8 mouse cellular contexts compared by ENCODE assay signal in genomic region chr3:37312370-37312941, GRCm38 (mm10). TPM values are rescaled to one million over a fixed set of nuclear protein-coding genes. Genes with fewer than 3 reads are reported as not detected.
DNase-seq lines count a peak whose midpoint lies in the region; ATAC-seq and TF ChIP-seq lines count a peak whose summit lies in the region.

Gene Bbs12 (plus strand): TSS chr3:37312554.
Gene Cetn4 (minus strand): TSS chr3:37312708.

- peak within 1 kb of the TSS; percentile 78 for H3K27ac ChIP-seq in hindbrain, postnatal 0 days
- peak within 1 kb of the TSS; percentile 96 for H3K27ac ChIP-seq in left cerebral cortex, adult 2 months

- H3K4me2 ChIP-seq in hindbrain, postnatal 0 days (ENCODE audit: low read depth, low read length), result peak within 1 kb of the TSS; percentile 73

- peaks cover 3% of the 10 kb centered on the region; the same call in 1 of the 2 replicates for H3K4me1 ChIP-seq in hindbrain, postnatal 0 days (ENCODE audit: insufficient read depth, low read length)

- no peaks in the 10 kb centered on the region for H3K36me3 ChIP-seq in hindbrain, postnatal 0 days (ENCODE audit: insufficient read depth, low read length)

- intact Hi-C loops in left cerebral cortex, adult 2 months (cut with DNase I), result loop anchor here (2.0 kb wide), 2 partner anchors 54 to 106 kb away; partner anchors contain the start of gene Spata5

- no peaks in the 10 kb centered on the region for H3K9me3 ChIP-seq in hindbrain, postnatal 0 days (ENCODE audit: low read length)

- H3K27me3 ChIP-seq in hindbrain, postnatal 0 days (ENCODE audit: insufficient read depth, low read length), result no peaks in the 10 kb centered on the region

- peak; percentile 100 for ATAC-seq in hindbrain, postnatal 0 days
- peak; percentile 98 for ATAC-seq in megakaryocyte, adult 5-6 weeks (ENCODE audit: poor library complexity, severe bottlenecking)

- no peak for TF ChIP-seq CTCF in hindbrain, postnatal 0 days (IDR thresholded peaks at IDR 0.05; ENCODE audit: low read depth)
- no peak for TF ChIP-seq CTCF in left cerebral cortex, adult 2 months (IDR thresholded peaks at IDR 0.05)

- H3K4me3 ChIP-seq in hindbrain, postnatal 0 days (ENCODE audit: low read length), result peak within 1 kb of the TSS; percentile 87
- peak within 1 kb of the TSS; percentile 69 for H3K4me3 ChIP-seq in left cerebral cortex, adult 2 months

- peak; percentile 91 for DNase-seq in T-cell, adult 2 months (ENCODE audit: low spot score)
- DNase-seq in cerebellum, postnatal 36 days, result peak; percentile 97 to 98
- peak; percentile 97 for DNase-seq in gastrocnemius, adult 18-20 months (ENCODE audit: low spot score)
- peak; percentile 98 for DNase-seq in hindbrain, postnatal 0 days (ENCODE audit: low spot score)
- peak; percentile 98 to 100 for DNase-seq in left cerebral cortex, adult 2 months (ENCODE audit: extremely low spot score in 1 of 2, low spot score in 2 of 2)
- peak; percentile 98 to 99 for DNase-seq in right cerebral cortex, adult 2 months (ENCODE audit: low spot score in 2 of 2)
- peak; percentile 97 for DNase-seq in urinary bladder, postnatal 14 days (ENCODE audit: low spot score)

- under 1% methylated on average over 54 of the region's 54 CpGs for WGBS in hindbrain, postnatal 0 days

- H3K9ac ChIP-seq in hindbrain, postnatal 0 days (replicated peaks; ENCODE audit: low read length), result peak within 1 kb of the TSS; percentile 84

RNA-seq across cellular contexts. Expression of gene Bbs12, which starts in this region (rescaled TPM):
- total RNA-seq in gastrocnemius, adult 18-20 months (2021), result under 1 TPM; 0.50 to 0.57 TPM
- total RNA-seq in hindbrain, postnatal 0 days (2014; rRNA removed), result 3.9 and 4.1 TPM in 2 replicates
- polyA plus RNA-seq in hindbrain, postnatal 0 days (2015; fragmentation: Nextera tagmentation; extraction: Ambion mirVana), result 3.9 and 4.2 TPM in 2 replicates
- total RNA-seq in left cerebral cortex, adult 2 months (2021), result 1 to 10 TPM; 5.5 to 6.0 TPM
- total RNA-seq in megakaryocyte, adult 5-6 weeks (2015), result 0.29 and 3.0 TPM in 2 replicates
- 0.69 and 1.5 TPM in 2 replicates for total RNA-seq in megakaryocyte, adult 5-6 weeks (2017)

RNA-seq across cellular contexts. Expression of gene Cetn4, which starts in this region (rescaled TPM):
- total RNA-seq in gastrocnemius, adult 18-20 months (2021), result under 1 TPM in 1 of 2 experiments, not detected in 1; 0.23 TPM
- total RNA-seq in hindbrain, postnatal 0 days (2014; rRNA removed), result 1.3 and 4.4 TPM in 2 replicates
- 3.3 and 4.6 TPM in 2 replicates for polyA plus RNA-seq in hindbrain, postnatal 0 days (2015; fragmentation: Nextera tagmentation; extraction: Ambion mirVana)
- total RNA-seq in left cerebral cortex, adult 2 months (2021), result 10 to 100 TPM in 1 of 2 experiments, 1 to 10 TPM in 1; 9.3 to 11.6 TPM
- total RNA-seq in megakaryocyte, adult 5-6 weeks (2015), result 0.31 and 1.3 TPM in 2 replicates
- total RNA-seq in megakaryocyte, adult 5-6 weeks (2017), result 0.45 and 2.2 TPM in 2 replicates

Comparison
In these comparisons a context has a peak if more than half of its experiments do, and no peak if none do; other contexts are left out.
1. Peak in every context shown above with its lines: DNase-seq, ATAC-seq, H3K4me3 ChIP-seq and H3K27ac ChIP-seq.
2. Peak in DNase-seq in gastrocnemius, adult 18-20 months; RNA of the genes that start here not detected or under 1 TPM.